Mouse (Mus musculus): ENCODE data around the gene Atg7.

The Atg7 gene

GRCm38 (mm10) chr6:114900194-114900593, 257.3 kb downstream of the Atg7 start:
- no peak for DNase-seq (ENCODE audit: low read depth, low spot score)

- DNase-seq (ENCODE audit: low read depth, low spot score) = peak; percentile 45
Measured at GRCm38 (mm10) chr6:114901321-114901824, 258.5 kb downstream of the Atg7 start.

- no peak for DNase-seq (ENCODE audit: low read depth, low spot score)
Measured at GRCm38 (mm10) chr6:114901921-114902320, 259.0 kb downstream of the Atg7 start.

DNA sequence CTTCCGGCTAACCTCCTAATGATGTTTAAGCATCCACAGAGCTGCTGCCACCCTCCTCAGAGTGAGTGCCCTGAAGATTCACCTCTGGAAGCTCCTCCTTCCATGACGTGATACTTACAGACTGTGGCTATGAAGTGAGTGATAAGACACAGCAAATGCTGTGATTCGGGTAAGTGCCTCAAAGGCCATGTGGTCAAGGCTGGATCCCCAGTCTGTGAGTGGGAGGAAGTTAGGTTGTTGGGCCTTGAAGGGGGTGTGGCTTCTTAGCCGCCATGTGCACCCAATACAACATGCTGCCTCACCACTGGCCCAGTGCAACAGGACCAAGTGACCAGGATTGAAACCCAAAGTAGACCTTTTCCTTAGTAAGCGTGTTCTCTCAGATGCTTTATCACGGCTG, 261.3 kb downstream of the Atg7 start:
- peak; percentile 52 for DNase-seq (ENCODE audit: low read depth, low spot score)

DNA sequence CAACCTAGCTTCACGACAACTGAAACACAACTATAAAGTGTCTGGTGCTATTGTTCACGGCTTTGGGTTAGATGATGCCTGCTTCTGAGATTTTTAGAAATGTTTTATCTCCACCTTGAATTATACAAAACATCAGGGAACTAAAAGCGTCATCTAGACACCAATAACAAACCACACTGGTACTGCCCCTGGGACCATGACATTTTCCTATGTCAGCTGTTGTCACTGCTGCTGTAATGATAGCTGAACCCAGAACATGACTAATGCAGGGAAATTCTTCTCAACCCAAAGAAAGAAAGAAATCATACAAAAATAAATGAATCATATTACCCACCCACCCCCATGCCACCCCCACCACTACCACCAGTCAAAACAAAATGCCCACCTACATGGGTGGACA, 261.9 kb downstream of the Atg7 start:
- DNase-seq (ENCODE audit: low read depth, low spot score) = peak; percentile 64

DNA sequence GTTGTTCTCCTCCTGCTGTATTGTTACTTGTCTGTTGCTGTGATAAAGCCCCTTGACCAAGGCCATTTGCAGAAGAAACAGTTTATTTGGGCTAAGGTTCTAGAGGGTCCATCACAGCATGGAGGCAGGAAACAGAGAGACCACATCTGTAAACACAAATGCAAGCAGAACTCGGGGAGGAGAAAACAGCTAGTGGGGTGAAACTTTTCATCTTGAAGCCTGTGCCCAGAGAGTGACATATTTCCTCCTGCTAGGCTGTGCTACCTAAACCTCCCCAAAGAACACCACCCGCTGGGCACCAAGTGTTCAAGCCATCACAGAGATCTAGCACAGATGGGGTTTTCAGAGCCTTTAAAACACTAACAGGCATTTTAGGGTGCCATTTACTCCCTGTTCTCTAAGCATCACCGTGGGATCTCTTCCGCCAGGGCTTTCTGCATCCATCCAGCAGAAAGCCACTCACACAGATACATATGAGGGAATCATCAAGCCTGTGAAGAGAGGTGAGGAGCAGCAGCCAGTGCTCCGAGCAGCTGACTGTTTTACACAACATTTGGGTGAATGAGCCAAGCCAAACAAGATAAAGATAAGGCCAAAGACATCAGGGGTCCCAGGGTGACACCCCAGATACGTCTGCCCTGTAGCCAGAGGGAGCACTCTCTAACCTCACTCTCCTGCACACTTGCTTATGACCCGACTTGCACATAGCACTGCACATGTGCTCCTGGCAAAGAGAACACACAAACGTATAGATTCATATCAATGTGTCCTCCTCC, 262.5 kb downstream of the Atg7 start:
- DNase-seq (ENCODE audit: low read depth, low spot score) = peak; percentile 48

DNA sequence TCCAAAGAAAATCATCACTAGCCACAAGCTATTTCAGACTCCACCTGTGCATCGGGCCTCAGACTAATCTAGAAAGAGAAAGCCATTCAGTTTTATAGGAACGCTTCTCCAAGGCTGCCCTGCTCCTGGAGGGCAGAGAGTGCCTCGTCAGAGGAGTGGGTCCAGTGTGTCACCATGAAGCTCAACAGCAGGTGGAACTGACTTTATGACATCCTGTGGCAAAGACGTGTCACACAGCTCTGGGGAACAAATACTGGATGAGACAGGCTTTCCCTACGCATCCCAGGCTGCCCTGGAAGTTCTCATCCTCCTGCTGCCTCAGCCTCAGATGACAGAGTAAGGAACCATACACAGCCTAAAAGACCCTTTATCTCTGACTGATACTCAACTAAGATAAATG, 263.3 kb downstream of the Atg7 start:
- DNase-seq (ENCODE audit: low read depth, low spot score) = no peak

DNA sequence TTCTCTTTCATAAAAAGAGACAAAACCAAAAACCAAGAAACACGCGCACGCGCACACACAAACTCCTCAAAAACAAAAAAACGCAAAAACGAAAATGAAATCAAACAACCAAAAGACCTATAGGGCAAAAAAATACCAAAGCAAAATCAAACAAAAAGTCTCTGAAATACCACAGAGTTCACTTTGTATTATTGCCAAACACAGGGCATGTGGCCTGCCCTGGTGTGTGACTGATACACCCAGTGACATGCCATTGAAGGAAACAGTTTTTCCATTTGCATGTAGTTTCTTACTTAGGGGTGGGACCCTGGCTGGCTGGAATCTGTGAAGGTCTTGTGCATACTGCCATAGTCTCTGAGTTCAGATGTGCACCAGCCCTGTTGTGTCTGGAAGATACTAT, 264.6 kb downstream of the Atg7 start:
- peak; percentile 75 for DNase-seq (ENCODE audit: low read depth, low spot score)

- no peak for DNase-seq (ENCODE audit: low read depth, low spot score)
Measured at GRCm38 (mm10) chr6:114909801-114910200, 266.9 kb downstream of the Atg7 start.

Measured in CD4-positive, CD25-positive, alpha-beta regulatory T cell, adult 2 months (primary cell).